Mouse (Mus musculus): ENCODE results near the gene Tmem52. TPM values are rescaled to one million over a fixed set of nuclear protein-coding genes. Genes with fewer than 3 reads are reported as not detected.

Tmem52 gene
- polyA plus RNA-seq, 1 experiment from 2014 or later, result not detected

GRCm38 (mm10) chr4:155510981-155511380 lies 42.1 kb downstream of the Tmem52 start:
- no peaks in the 10 kb centered on the region for H3K27me3 ChIP-seq (ENCODE audit: insufficient read depth, low read length)
- 88% methylated on average over 1 of the region's 1 CpGs for WGBS
- no peaks in the 10 kb centered on the region for H3K4me1 ChIP-seq (ENCODE audit: insufficient read depth)
- no peak overlapping the region for H3K4me2 ChIP-seq
- no peak overlapping the region for H3K4me3 ChIP-seq (ENCODE audit: low read depth, low read length)
- H3K27ac ChIP-seq (ENCODE audit: low read depth), result no peak overlapping the region
- no peak for DNase-seq
- no peak for ATAC-seq (ENCODE audit: insufficient read depth)
- no peaks in the 10 kb centered on the region; the same call in 1 of the 2 replicates for H3K36me3 ChIP-seq (ENCODE audit: insufficient read depth)
- no peak overlapping the region for H3K9ac ChIP-seq
- H3K9me3 ChIP-seq (ENCODE audit: low read depth, low read length), result no peaks in the 10 kb centered on the region
- TF ChIP-seq CTCF (IDR thresholded peaks at IDR 0.05; ENCODE audit: low read depth), result no peak

DNA sequence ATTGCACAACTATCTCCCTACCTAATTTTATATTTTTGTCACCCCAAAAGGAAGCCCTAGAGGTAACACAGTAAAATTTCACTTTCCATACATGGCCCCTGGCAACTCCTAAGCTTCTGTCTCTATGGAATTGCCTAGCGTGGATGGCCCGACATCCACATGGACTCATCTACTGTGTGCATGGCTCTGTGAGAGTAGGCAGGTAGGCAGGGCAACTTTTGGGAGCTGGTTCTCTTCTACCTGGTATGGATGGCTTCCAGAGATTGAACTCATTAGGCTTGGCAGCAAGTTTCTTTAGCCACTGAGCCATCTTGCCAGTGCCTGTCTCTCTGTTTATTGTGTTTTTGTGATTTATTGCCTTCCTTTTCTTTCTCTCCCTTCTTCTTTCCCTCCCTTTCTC lies 45.9 kb downstream of the Tmem52 start:
- DNase-seq, result no peak
- Histone ChIP-seq H3K27ac (ENCODE audit: low read depth) (no peak overlapping the region), H3K4me2 (no peak overlapping the region), H3K4me3 (ENCODE audit: low read depth, low read length) (no peak overlapping the region), H3K36me3 (ENCODE audit: insufficient read depth) (peaks cover 10% of the 10 kb centered on the region), H3K9me3 (ENCODE audit: low read depth, low read length) (no peaks in the 10 kb centered on the region), H3K27me3 (ENCODE audit: insufficient read depth, low read length) (no peaks in the 10 kb centered on the region), H3K4me1 (ENCODE audit: insufficient read depth) (no peaks in the 10 kb centered on the region), H3K9ac (no peak overlapping the region)
- 86% methylated on average over 2 of the region's 2 CpGs for WGBS
- TF ChIP-seq CTCF (IDR thresholded peaks at IDR 0.05; ENCODE audit: low read depth), result no peak
- no peak for ATAC-seq (ENCODE audit: insufficient read depth)

DNA sequence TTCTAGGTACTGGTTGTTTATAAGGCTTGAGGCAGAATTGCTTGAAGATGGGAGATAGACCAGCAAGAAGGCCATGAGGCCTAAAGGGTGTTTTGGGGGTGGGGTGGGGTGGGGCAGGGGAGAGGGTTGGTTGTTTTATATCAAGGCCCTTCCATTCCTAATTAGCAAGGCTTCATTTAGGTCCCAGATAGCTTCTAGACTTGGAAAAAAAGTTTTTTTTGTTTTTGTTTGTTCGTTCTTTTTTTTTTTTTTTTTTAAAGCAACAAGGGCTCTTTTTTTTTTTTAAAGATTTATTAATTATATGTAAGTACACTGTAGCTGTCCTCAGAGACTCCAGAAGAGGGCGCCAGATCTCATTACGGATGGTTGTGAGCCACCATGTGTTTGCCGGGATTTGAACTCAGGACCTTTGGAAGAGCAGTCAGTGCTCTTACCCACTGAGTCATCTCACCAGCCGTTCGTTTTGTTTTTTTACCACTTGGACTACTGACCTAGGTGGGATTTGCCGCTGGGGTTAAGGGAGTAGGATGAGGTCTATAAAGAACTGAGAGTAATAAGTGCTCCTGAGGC lies 49.1 kb downstream of the Tmem52 start:
- DNase-seq, result no peak
- Histone ChIP-seq H3K27ac (ENCODE audit: low read depth) (no peak overlapping the region), H3K4me2 (no peak overlapping the region), H3K9ac (no peak overlapping the region), H3K4me3 (ENCODE audit: low read depth, low read length) (no peak overlapping the region), H3K27me3 (ENCODE audit: insufficient read depth, low read length) (no peaks in the 10 kb centered on the region), H3K4me1 (ENCODE audit: insufficient read depth) (no peaks in the 10 kb centered on the region), H3K36me3 (ENCODE audit: insufficient read depth) (peaks cover 20% of the 10 kb centered on the region), H3K9me3 (ENCODE audit: low read depth, low read length) (no peaks in the 10 kb centered on the region)
- no peak for ATAC-seq (ENCODE audit: insufficient read depth)
- 81% methylated on average over 7 of the region's 7 CpGs for WGBS
- peak; percentile 16; the same call in 1 of the 2 replicates for TF ChIP-seq CTCF (IDR thresholded peaks at IDR 0.05; ENCODE audit: low read depth)

Other genes starting within 250 kb of the Tmem52 start
- 23.7 and 25.8 TPM in 2 replicates for gene Ski, start 246.5 kb upstream of the Tmem52 start, polyA plus RNA-seq (2014; fragmentation: Nextera tagmentation; extraction: Ambion mirVana)
- 81.2 and 83.9 TPM in 2 replicates for gene Faap20, start 219.3 kb upstream of the Tmem52 start, polyA plus RNA-seq (2014; fragmentation: Nextera tagmentation; extraction: Ambion mirVana)
- 12.7 and 13.4 TPM in 2 replicates for gene Prkcz, start 107.8 kb upstream of the Tmem52 start, polyA plus RNA-seq (2014; fragmentation: Nextera tagmentation; extraction: Ambion mirVana)
- not detected in 2 replicates for gene Gabrd, start 71.0 kb upstream of the Tmem52 start, polyA plus RNA-seq (2014; fragmentation: Nextera tagmentation; extraction: Ambion mirVana)
- 1.8 TPM in 2 replicates for gene Cfap74, start 59.9 kb upstream of the Tmem52 start, polyA plus RNA-seq (2014; fragmentation: Nextera tagmentation; extraction: Ambion mirVana)
- gene Gnb1, start 22.2 kb downstream of the Tmem52 start, polyA plus RNA-seq (2014; fragmentation: Nextera tagmentation; extraction: Ambion mirVana), result 570 and 585 TPM in 2 replicates
- gene Nadk, start 93.3 kb downstream of the Tmem52 start, polyA plus RNA-seq (2014; fragmentation: Nextera tagmentation; extraction: Ambion mirVana), result 85.0 and 90.5 TPM in 2 replicates
- 9.5 and 9.7 TPM in 2 replicates for gene Slc35e2, start 132.3 kb downstream of the Tmem52 start, polyA plus RNA-seq (2014; fragmentation: Nextera tagmentation; extraction: Ambion mirVana)
- gene Cdk11b, start 155.7 kb downstream of the Tmem52 start, polyA plus RNA-seq (2014; fragmentation: Nextera tagmentation; extraction: Ambion mirVana), result 56.3 and 58.7 TPM in 2 replicates
- not detected in 2 replicates for gene Gm10563, start 176.3 kb downstream of the Tmem52 start, polyA plus RNA-seq (2014; fragmentation: Nextera tagmentation; extraction: Ambion mirVana)
- 34.8 and 38.7 TPM in 2 replicates for gene Mmp23, start 184.3 kb downstream of the Tmem52 start, polyA plus RNA-seq (2014; fragmentation: Nextera tagmentation; extraction: Ambion mirVana)
- gene Mib2, start 200.1 kb downstream of the Tmem52 start, polyA plus RNA-seq (2014; fragmentation: Nextera tagmentation; extraction: Ambion mirVana), result 22.4 and 24.8 TPM in 2 replicates
- 2.5 and 2.7 TPM in 2 replicates for gene Fndc10, start 225.2 kb downstream of the Tmem52 start, polyA plus RNA-seq (2014; fragmentation: Nextera tagmentation; extraction: Ambion mirVana)
- gene Ssu72, start 235.7 kb downstream of the Tmem52 start, polyA plus RNA-seq (2014; fragmentation: Nextera tagmentation; extraction: Ambion mirVana), result 153 and 156 TPM in 2 replicates

Data from lung, embryonic 14.5 days (tissue).